Mouse (Mus musculus) cerebellum, postnatal 14 days (tissue): ENCODE results near the gene Hdlbp.
"Not testable (repeated sequence)": the region's sequence is repeated elsewhere in the genome, so short reads cannot be mapped to it uniquely, and the experiment has no call there.

Source experiments
- DNase-seq, 2 experiments: peaks; one replicate each; pipeline ENCODE4 v3.0.0; 2021; ENCODE audit warnings: mixed read lengths in 2 of 2

Hdlbp gene

GRCm38 (mm10) chr1:93478586-93479475, at the start of gene Hdlbp:
Gene Hdlbp (minus strand): TSS chr1:93478815.
- DNase-seq: peak; percentile 99 to 100

GRCm38 (mm10) chr1:93522325-93522724, 43.7 kb upstream of the Hdlbp start:
- DNase-seq: no peak

- DNase-seq: no peak
Observed at GRCm38 (mm10) chr1:93521491-93521890, 42.9 kb upstream of the Hdlbp start.

DNA sequence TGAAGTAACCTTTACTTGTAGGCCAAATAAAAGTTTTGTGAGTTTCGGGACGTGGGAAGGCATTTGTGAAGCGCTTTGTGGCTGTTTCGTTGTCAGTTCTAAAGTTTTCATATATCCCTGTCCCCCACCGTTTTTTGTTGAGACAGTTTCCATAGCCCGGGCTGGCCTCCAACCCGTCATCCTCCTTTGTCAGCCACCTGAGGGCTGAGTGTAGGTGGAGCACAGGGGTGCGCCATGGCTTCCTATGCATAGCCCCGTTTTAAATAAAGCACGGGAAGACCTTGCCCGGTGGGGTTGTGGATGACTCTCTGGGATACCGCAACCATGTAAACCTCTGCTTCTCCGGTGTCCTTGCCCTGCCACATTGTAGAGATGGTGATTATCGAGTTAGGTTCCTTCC, 34.6 kb upstream of the Hdlbp start:
- peak in 1 of 2 experiments; percentile 2 for DNase-seq

- no peak for DNase-seq
Observed at GRCm38 (mm10) chr1:93512351-93512690, 33.7 kb upstream of the Hdlbp start.

GRCm38 (mm10) chr1:93511585-93512350, 33.2 kb upstream of the Hdlbp start, which contains the start of gene Farp2:
Gene Farp2 (plus strand): TSS chr1:93512079.
- DNase-seq: peak; percentile 94

DNA sequence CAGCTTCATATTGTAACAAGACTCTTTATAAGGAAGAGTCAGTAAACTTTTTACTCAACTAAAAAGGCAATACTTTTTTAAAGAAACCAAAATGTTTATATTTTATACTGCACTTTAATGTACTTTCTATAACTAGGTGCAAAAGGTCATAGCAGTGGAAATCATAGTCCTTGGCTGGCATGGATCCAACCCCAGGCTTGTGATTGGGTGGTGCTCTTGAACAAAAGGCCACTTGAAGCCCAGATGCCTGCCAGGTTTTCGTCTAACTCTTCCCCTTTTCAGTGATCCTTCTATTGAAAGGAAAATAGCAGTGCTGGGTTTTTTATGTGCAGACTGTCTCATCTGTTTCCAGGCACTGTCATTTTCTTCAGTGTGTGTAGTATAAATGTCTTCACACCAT, 30.0 kb upstream of the Hdlbp start:
- peak in 1 of 2 experiments; percentile 10 for DNase-seq

DNA sequence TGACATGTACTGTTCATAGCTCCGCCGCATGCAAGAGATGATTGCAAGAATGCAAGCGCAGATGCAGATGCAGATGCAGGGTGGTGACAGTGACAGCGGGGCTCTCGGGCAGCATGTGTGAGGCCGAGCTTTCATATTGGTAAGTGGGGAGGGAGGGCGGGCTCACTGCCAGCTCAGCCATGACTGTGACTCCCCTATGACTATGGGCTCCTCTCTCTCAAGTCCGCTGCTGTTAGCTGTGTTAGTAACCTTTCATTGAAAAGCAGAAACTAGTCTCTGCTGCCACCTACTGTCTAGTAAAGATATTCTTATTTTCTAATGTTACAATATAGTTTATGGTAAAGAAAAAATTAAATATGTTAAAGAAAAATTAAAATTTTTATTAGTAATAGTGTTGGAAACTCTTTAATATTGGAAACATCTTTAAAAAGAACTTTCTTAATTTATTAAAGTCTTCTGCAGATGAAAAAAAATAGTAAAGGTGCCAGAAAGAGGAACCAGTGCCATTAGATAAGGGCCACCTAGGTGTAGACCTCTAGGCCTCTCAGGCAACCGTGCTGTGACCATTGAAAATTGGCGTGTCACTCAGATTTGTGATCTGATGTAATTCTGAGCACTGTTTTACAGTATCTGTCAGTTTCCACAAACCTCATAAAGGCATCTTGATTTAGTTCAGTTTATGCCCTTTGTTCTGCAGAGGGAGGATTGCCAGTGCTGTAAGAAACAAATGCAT, 28.5 kb upstream of the Hdlbp start:
- peak; percentile 40 to 43 for DNase-seq

DNA sequence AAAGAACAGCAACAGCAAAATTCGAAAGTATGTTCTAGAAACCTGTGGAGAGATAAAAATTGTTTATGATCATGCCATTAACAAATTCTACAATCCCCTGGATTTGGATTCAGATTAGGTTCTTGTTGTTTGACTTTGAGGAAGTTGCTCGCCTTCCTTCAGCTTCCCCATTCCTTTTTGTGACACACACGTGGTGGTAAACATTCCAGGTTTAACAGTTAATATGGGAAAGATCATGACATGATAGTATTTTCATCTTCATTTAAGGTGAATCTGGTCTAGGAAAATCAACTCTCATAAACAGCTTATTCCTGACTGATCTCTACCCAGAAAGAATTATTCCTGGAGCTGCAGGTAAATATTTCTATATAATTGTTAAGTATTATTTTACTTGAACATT, 16.7 kb upstream of the Hdlbp start:
- DNase-seq: no peak

- not testable (repeated sequence) for DNase-seq
Observed at GRCm38 (mm10) chr1:93486302-93486701, 7.7 kb upstream of the Hdlbp start.

- peak in 1 of 2 experiments; percentile 28 for DNase-seq
Observed at GRCm38 (mm10) chr1:93479476-93480083, 965 bp upstream of the Hdlbp start.

DNA sequence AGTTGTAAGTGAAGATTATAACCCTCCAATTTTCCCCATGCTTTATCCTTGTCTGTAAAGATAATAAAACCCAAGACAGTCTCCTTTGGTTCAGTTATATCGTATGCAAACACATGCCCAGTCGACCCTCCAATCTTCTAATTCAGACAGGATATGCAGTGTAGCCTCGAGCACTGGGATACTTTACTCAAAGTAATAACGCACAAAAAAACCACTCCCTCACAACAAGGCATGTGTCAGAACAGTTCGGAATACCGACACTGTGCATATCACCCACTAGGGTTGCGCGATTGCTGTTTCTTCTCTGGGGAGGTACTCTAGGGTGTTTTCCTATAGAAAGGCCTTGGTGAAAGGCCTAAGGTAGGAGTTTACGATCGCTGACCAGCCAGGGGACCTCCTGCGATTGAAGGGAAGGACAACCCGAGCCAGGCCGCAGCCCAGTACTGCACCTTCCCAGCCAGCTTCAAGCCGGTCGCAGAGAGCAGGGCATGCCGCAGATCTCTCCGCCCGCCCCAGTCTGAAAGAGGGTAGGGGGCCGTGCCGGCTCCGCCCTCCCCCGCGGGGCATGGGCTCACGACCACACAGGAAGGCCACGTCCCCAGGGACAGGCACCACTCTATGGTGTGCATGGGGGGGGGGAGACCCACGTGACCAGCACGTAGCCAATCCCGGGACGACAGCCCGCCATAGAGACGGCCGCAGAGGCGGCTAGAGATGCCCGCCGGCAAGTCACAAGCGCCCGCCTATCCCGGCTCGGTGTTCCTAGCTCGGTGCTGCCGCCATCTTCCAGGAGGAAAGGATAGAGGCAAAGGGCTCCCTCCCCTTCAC, 643 bp downstream of the Hdlbp start:
- peak; percentile 99 for DNase-seq

DNA sequence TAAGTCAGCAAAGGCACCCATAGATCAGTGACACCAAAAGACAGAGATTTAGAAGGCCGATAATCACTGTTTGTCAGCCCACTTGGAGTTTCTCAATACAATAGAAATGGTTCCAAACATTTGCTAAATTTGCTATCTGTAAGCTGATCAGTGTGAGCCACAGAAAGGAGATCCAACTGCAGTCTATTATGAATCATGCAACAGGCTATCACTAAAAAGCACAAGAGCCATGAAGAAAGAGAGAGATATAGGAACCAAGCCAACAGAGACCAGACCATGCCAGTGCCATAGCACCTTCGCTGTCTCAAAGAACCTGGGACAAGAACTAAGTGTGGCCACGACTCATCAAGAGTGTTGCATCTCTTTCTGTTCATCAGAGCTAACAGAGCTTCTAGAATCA, 2.9 kb downstream of the Hdlbp start:
- DNase-seq: no peak

DNA sequence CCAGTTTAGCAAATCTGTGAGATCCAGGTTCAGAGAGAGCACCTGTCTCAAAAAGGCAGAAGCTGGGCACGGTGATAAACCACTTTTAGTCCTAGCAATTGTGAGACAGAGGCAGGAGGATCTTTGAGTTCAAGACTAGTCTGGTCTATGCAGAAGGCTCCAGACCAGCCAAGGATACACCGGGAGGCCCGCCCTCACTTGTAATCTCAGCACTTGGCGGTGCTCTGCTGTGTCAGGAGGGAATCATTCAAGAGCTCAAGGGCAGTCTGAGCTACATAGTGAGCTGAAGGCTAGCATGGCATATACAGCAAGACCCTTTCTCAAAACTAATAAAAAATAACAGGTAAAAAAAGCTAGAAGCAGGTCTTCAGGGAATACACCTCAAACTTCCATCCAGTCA, 10.0 kb downstream of the Hdlbp start:
- DNase-seq: no peak

DNA sequence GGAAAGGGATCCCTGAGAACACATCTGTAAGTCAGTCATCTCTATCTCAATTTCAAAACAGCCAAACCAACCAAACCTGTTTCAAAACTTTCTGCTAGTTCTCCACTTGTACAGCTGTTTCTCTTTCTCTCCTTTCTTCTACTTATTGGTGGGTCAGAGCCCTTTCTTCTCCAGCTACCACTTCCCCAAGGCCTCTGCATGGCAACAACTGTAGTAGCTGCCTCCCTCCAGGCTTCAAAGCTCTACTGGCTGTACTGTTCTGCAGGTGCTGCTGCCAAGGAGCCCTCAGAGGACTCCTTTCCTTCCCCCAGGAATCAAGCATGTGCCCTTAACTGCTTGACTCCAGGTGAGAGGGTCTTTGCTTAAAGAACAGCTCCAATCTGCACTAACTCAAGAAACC, 12.9 kb downstream of the Hdlbp start:
- no peak for DNase-seq

GRCm38 (mm10) chr1:93465066-93465465, 13.5 kb downstream of the Hdlbp start:
- DNase-seq: no peak

DNA sequence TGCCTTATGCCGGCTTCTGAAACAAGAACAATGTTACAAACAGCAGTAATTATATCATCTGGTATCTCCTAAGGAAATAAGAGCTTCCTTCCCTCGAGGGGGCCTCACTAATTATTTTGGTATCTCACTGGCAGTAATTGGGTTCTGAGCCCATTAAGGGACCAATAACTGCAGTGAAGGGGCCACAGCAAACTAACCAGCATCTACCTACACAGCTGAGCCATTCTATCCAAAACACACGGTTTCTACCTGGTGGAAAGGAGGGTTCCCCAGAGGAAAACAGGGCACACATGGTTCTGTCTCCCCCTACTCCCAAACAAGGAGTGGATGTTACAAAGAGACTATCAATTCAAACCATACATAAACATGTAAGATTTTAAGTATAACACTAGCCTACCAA, 19.5 kb downstream of the Hdlbp start:
- DNase-seq: no peak

DNA sequence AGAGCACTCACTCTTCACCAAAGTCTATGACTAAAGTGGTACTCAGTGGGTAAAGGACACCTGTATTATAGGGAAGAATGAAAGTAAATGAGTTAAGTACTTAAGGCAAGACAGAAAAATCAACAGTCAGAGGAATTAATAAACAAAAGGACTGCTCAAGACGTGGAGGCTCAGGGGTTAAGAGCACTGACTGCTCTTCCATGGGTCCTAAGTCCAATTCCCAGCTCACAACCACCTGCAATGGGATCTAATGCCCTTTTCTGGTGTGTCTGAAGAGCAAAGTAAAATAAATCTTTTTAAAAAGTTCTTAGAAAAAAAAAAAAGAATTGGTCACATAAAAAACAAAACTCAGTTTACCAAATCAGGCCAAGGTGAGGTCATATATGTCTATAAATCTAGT, 20.3 kb downstream of the Hdlbp start:
- no peak for DNase-seq

DNA sequence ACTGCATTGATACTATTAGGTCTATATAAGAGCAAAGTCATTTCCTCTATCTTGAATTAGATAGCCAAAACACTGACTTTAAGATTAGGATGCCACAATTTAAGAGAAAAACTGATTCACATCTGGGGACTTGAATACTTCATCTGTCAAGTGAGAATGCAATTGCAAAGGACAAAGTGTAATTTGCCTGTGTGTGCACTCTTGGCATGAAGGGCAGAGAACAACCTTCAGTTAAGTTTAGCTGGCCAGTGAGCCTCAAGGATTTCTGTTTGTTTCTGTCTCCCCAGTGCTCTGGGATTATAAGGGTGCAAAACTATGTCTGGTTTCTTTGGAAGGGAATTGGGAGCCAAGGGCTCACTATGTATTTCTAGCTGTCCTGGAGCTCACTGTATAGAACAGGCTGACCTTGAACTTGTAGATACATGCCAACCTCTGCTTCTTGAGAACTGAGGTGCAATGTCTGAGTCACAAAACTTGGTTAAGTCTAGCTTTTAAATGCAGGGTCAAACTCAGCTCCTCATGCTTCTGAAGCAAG, 24.8 kb downstream of the Hdlbp start:
- DNase-seq: no peak

- DNase-seq: not testable (repeated sequence)
Observed at GRCm38 (mm10) chr1:93450118-93450517, 28.5 kb downstream of the Hdlbp start.

DNA sequence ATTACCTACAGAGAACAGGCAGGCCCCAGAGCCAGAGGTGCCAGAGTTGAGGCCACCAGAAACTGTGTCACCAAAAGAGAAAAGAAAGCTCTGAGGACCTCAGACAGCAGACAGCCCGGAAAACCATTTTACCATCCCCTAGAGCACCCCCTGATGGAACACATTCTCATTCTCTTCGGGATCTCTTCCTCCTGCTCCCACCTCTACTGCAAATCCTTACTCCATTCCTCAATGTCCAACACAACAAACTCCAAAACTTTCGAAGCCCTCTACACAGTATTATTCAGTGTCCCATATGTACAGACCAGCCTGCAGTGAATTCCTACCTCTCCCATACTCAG, 32.8 kb downstream of the Hdlbp start:
- no peak for DNase-seq
